Mouse (Mus musculus): ENCODE results near the gene Morc2a.

- TF ChIP-seq POLR2A (IDR thresholded peaks at IDR 0.05; ENCODE audit: insufficient read depth, low read depth, low read length) (no peak), CTCF (IDR thresholded peaks at IDR 0.05; ENCODE audit: insufficient read depth, low read depth, low read length) (no peak)
Observed at GRCm38 (mm10) chr11:3696086-3696616, 47.2 kb downstream of the Morc2a start.

Measured in olfactory bulb, adult 2 months (tissue).